Mouse (Mus musculus): ENCODE data around the gene Vti1a. TPM values are rescaled to one million over a fixed set of nuclear protein-coding genes. Genes with fewer than 3 reads are reported as not detected.
A peak's percentile ranks its signal among the peaks of the same experiment; 100 is the strongest.

The Vti1a gene
- polyA plus RNA-seq, 1 experiment from 2014 or later: 32.1 TPM

DNA sequence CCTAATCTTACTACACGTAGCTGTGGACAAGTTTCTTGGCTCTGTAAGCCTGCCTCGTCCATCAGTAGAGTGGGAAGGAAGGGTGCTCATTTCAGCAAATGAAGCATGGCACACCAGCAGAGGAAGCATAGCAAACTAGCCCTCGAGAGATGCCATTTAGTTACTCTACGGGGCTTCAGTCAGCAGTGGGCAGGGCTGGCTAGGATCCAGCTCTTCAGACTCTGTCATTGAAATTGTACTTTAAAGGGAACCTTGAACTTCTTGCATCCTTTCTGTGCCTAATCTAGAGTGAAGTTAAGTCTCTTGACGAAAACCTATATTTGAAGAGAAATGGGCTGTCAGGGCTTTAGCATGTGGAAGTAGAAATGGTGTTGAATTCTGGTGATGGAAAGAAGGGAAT, 3.4 kb downstream of the Vti1a start:
- H3K36me3 ChIP-seq: peaks cover 21% of the 10 kb centered on the region
- DNase-seq (ENCODE audit: low spot score): no peak
- no peak overlapping the region for H3K4me3 ChIP-seq
- H3K27ac ChIP-seq: no peak overlapping the region
- 84% methylated on average over 5 of the region's 5 CpGs for WGBS
- peaks cover 26% of the 10 kb centered on the region for H3K4me1 ChIP-seq (replicated peaks)
- H3K9me3 ChIP-seq: no peaks in the 10 kb centered on the region
- H3K27me3 ChIP-seq (ENCODE audit: insufficient read depth, poor library complexity, severe bottlenecking): no peaks in the 10 kb centered on the region

DNA sequence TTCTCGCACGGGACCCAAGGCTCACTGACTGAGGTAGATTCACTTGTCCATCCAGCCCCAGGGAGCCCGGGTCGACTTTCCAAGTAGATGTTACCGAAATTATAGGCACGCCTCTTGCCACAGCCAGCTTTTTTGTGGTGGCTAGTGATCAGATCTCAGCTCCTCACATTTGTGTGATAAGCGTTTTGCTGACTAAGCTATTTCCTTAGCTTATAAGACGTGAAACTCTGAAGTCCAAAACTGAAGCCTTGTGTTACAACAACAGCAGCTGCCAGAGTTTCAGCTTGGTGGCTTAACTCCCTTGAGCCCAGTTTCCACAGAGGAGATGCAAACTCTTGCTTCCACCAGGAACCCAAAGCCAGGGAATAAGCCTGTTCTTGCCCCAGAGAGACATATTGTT, 6.5 kb downstream of the Vti1a start:
- H3K27ac ChIP-seq: no peak overlapping the region
- H3K4me1 ChIP-seq (replicated peaks): 0 out of 2 replicates have a peak, but pooled peaks cover 3% of the 10 kb centered on the region
- 95% methylated on average over 8 of the region's 8 CpGs for WGBS
- no peak for DNase-seq (ENCODE audit: low spot score)
- peaks cover 28% of the 10 kb centered on the region for H3K36me3 ChIP-seq
- H3K27me3 ChIP-seq (ENCODE audit: insufficient read depth, poor library complexity, severe bottlenecking): no peaks in the 10 kb centered on the region
- H3K4me3 ChIP-seq: no peak overlapping the region
- H3K9me3 ChIP-seq: no peaks in the 10 kb centered on the region

DNA sequence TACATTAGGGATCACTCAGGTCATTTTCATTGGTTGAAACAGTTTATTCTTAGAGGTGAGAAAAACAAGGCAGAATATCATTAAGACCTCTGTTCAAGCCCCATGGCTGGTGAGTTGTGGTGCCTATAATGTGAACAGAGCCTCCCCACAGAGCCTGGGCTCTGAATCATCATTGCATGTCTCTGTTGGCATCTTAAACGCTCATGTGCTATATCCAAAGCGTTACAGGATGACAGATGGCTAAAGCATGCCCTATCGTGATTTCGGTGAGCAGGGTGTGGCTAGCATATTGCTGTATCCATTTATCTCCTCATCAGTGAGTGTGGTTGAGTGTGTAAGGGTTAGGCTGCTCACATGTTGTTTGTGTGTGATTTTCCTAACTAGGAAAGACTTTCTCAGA, 11.4 kb downstream of the Vti1a start:
- Histone ChIP-seq H3K27me3 (ENCODE audit: insufficient read depth, poor library complexity, severe bottlenecking) (no peaks in the 10 kb centered on the region), H3K9me3 (no peaks in the 10 kb centered on the region), H3K27ac (no peak overlapping the region), H3K36me3 (peaks cover 66% of the 10 kb centered on the region), H3K4me1 (replicated peaks) (no peaks in the 10 kb centered on the region), H3K4me3 (no peak overlapping the region)
- DNase-seq (ENCODE audit: low spot score): no peak
- WGBS: 92% methylated on average over 4 of the region's 4 CpGs

DNA sequence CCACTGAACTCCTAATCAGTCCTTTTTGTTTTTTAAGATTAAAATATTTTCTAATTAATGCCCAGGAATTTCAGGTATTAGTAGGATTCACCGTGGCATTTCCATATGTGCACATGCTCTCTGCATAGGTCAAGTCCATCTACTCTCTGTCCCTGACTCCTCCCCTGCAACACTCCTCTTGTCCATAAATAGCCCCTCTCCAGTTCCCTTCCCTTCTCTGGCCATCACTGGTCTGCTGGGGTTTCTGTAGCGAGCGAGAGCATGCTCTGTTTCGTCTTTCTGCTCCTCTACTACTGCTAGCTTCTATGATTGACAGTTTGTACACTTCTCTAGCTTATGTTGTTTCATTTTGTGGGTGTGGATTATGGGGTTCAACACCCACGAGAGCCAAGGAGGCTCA, 15.7 kb downstream of the Vti1a start:
- H3K27ac ChIP-seq: no peak overlapping the region
- no peak overlapping the region for H3K4me3 ChIP-seq
- H3K4me1 ChIP-seq (replicated peaks): no peaks in the 10 kb centered on the region
- 91% methylated on average over 5 of the region's 5 CpGs for WGBS
- peaks cover 44% of the 10 kb centered on the region for H3K36me3 ChIP-seq
- H3K27me3 ChIP-seq (ENCODE audit: insufficient read depth, poor library complexity, severe bottlenecking): no peaks in the 10 kb centered on the region
- H3K9me3 ChIP-seq: no peaks in the 10 kb centered on the region
- no peak for DNase-seq (ENCODE audit: low spot score)

- H3K4me1 ChIP-seq (replicated peaks): no peaks in the 10 kb centered on the region
- H3K4me3 ChIP-seq: no peak overlapping the region
- H3K27ac ChIP-seq: no peak overlapping the region
- H3K9me3 ChIP-seq: no peaks in the 10 kb centered on the region
- no peaks in the 10 kb centered on the region for H3K27me3 ChIP-seq (ENCODE audit: insufficient read depth, poor library complexity, severe bottlenecking)
- 89% methylated on average over 8 of the region's 8 CpGs for WGBS
- peak; percentile 68 for DNase-seq (ENCODE audit: low spot score)
- H3K36me3 ChIP-seq: peaks cover 41% of the 10 kb centered on the region
These were observed 16.7 kb downstream of the Vti1a start for GRCm38 (mm10) chr19:55332641-55333268.

DNA sequence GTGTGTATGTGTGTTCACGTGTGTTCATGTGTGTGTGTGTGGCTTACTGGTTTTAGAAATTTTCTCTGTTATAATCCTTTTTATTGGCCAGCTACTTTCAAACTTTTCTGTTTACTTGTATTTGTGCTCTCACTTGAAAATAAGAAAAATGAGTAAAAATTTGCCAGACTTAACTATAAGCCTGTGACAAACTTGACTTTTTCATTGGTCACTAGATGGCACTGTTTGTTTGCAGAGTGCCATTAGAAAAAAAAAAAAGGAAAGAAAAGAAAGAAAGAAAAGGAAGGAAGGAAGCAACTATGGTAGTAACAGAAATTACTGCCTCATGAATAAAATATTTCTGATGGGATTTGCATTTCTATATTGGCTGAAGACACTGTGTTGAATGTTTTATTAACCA, 19.8 kb downstream of the Vti1a start:
- Histone ChIP-seq H3K4me3 (no peak overlapping the region), H3K27me3 (ENCODE audit: insufficient read depth, poor library complexity, severe bottlenecking) (no peaks in the 10 kb centered on the region), H3K4me1 (replicated peaks) (no peaks in the 10 kb centered on the region), H3K27ac (no peak overlapping the region), H3K9me3 (no peaks in the 10 kb centered on the region), H3K36me3 (peaks cover 11% of the 10 kb centered on the region)
- WGBS: 93% methylated on average over 1 of the region's 1 CpGs
- no peak for DNase-seq (ENCODE audit: low spot score)

GRCm38 (mm10) chr19:55336441-55336840, 20.3 kb downstream of the Vti1a start:
- Histone ChIP-seq H3K36me3 (peaks cover 6% of the 10 kb centered on the region), H3K4me3 (no peak overlapping the region), H3K9me3 (no peaks in the 10 kb centered on the region), H3K27ac (no peak overlapping the region), H3K4me1 (replicated peaks) (no peaks in the 10 kb centered on the region), H3K27me3 (ENCODE audit: insufficient read depth, poor library complexity, severe bottlenecking) (no peaks in the 10 kb centered on the region)
- 92% methylated on average over 12 of the region's 12 CpGs for WGBS
- DNase-seq (ENCODE audit: low spot score): no peak

- Histone ChIP-seq H3K27ac (no peak overlapping the region), H3K4me3 (no peak overlapping the region)
These were observed 21.0 kb downstream of the Vti1a start for GRCm38 (mm10) chr19:55337066-55337465.

DNA sequence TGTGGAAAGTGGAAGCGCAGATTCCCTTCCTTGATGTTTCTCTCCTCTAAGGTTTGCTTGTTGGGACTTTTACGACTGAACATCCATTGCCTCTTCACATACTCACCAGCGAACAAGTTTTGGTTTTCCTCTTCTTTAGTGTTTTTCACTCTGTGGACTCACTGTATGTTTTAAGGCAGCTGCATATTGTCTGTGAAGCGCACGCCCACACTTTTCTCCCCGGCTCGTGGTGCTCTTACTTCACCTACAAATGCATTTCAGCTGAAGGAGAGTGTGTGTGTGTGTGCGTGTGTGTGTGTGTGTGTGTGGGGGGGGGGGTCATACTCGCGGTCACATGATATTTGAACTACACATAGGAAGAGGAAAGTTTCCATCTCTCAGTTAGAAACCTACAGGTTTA, 21.6 kb downstream of the Vti1a start:
- H3K4me1 ChIP-seq (replicated peaks): no peaks in the 10 kb centered on the region
- 91% methylated on average over 10 of the region's 10 CpGs for WGBS
- H3K27ac ChIP-seq: no peak overlapping the region
- H3K36me3 ChIP-seq: peaks cover 7% of the 10 kb centered on the region; the same call in 1 of the 2 replicates
- no peak overlapping the region for H3K4me3 ChIP-seq
- no peak for DNase-seq (ENCODE audit: low spot score)
- H3K27me3 ChIP-seq (ENCODE audit: insufficient read depth, poor library complexity, severe bottlenecking): no peaks in the 10 kb centered on the region
- no peaks in the 10 kb centered on the region for H3K9me3 ChIP-seq

More at GRCm38 (mm10) chr19:55337066-55337465, 21.0 kb downstream of the Vti1a start:
- DNase-seq (ENCODE audit: low spot score): no peak
- H3K27me3 ChIP-seq (ENCODE audit: insufficient read depth, poor library complexity, severe bottlenecking): no peaks in the 10 kb centered on the region
- H3K4me1 ChIP-seq (replicated peaks): no peaks in the 10 kb centered on the region
- WGBS: 90% methylated on average over 9 of the region's 9 CpGs
- H3K9me3 ChIP-seq: no peaks in the 10 kb centered on the region
- H3K36me3 ChIP-seq: 0 out of 2 replicates have a peak, but pooled peaks cover 3% of the 10 kb centered on the region

GRCm38 (mm10) chr19:55340521-55340920, 24.4 kb downstream of the Vti1a start:
- no peak overlapping the region for H3K27ac ChIP-seq
- DNase-seq (ENCODE audit: low spot score): no peak
- peaks cover 10% of the 10 kb centered on the region; the same call in 1 of the 2 replicates for H3K36me3 ChIP-seq
- H3K27me3 ChIP-seq (ENCODE audit: insufficient read depth, poor library complexity, severe bottlenecking): no peaks in the 10 kb centered on the region
- H3K9me3 ChIP-seq: no peaks in the 10 kb centered on the region
- no peaks in the 10 kb centered on the region for H3K4me1 ChIP-seq (replicated peaks)
- H3K4me3 ChIP-seq: no peak overlapping the region
- 95% methylated on average over 6 of the region's 6 CpGs for WGBS

GRCm38 (mm10) chr19:55341377-55341776, 25.3 kb downstream of the Vti1a start:
- WGBS: 83% methylated on average over 3 of the region's 3 CpGs
- Histone ChIP-seq H3K27me3 (ENCODE audit: insufficient read depth, poor library complexity, severe bottlenecking) (no peaks in the 10 kb centered on the region), H3K4me3 (no peak overlapping the region), H3K9me3 (no peaks in the 10 kb centered on the region), H3K4me1 (replicated peaks) (no peaks in the 10 kb centered on the region), H3K27ac (no peak overlapping the region), H3K36me3 (peaks cover 10% of the 10 kb centered on the region; the same call in 1 of the 2 replicates)
- DNase-seq (ENCODE audit: low spot score): no peak

DNA sequence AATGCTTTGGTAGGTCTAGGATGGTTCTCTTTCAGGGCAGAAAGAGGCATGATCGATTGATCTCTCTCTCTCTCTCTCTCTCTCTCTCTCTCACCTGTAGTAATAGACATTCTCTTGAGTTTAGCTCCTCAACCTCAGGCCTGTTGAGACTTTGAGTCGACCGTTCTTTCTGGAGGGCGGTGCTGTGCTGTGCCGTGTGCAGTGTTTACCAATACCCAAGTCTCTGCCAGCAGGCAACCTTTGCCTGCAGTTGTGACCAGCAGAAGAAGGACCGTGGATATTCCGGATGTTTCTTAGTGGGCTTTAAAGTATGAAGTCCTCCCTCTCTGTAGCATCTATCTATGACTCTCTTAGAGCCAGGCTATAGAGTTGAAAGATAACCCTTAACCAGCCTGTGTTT, 26.3 kb downstream of the Vti1a start:
- no peaks in the 10 kb centered on the region for H3K4me1 ChIP-seq (replicated peaks)
- no peak overlapping the region for H3K27ac ChIP-seq
- no peak overlapping the region for H3K4me3 ChIP-seq
- no peak for DNase-seq (ENCODE audit: low spot score)
- H3K27me3 ChIP-seq (ENCODE audit: insufficient read depth, poor library complexity, severe bottlenecking): no peaks in the 10 kb centered on the region
- WGBS: 96% methylated on average over 7 of the region's 7 CpGs
- H3K9me3 ChIP-seq: no peaks in the 10 kb centered on the region
- H3K36me3 ChIP-seq: peaks cover 10% of the 10 kb centered on the region; the same call in 1 of the 2 replicates

DNA sequence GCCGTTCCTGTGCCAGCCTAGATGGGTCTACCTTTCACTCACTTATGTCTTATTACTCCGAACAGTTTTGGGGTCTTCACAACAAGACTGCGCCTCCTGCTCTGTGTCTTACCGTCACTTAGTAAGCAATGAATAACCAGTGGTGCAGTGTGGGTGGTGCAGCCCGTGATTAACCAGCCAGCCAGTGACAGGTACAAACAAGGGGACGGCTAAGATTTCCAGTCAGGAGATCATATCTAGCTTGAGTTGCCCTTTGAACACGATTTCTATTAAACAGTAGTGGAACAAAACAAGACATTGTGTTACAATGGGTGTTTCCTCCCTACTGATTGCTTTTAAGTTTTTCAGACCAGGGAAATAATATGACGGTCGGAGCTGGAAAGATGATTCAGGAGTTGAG, 27.2 kb downstream of the Vti1a start:
- WGBS: 91% methylated on average over 9 of the region's 9 CpGs
- peaks cover 10% of the 10 kb centered on the region; the same call in 1 of the 2 replicates for H3K36me3 ChIP-seq
- no peak for DNase-seq (ENCODE audit: low spot score)
- no peak overlapping the region for H3K27ac ChIP-seq
- no peaks in the 10 kb centered on the region for H3K4me1 ChIP-seq (replicated peaks)
- no peak overlapping the region for H3K4me3 ChIP-seq
- H3K27me3 ChIP-seq (ENCODE audit: insufficient read depth, poor library complexity, severe bottlenecking): no peaks in the 10 kb centered on the region
- no peaks in the 10 kb centered on the region for H3K9me3 ChIP-seq

DNA sequence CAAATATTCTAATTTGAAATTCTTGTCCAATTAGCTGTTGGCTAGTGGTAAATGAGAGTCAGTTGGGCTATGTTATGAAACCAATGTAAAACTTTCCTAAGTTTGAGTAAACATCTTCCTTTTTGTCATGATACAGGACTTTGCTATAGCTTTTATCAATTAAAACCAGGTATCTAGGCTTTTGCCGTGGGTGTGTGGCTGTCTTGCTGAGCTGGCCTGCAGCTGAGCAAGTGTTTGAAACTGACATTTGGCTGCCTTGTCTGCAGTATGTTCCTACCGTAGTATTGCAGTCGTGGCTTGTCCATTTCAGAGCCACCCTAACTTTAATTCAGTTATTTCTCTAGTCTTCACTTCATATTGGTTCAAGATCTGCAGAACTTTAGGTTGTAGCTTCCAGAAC, 32.1 kb downstream of the Vti1a start:
- H3K4me1 ChIP-seq (replicated peaks): no peaks in the 10 kb centered on the region
- H3K36me3 ChIP-seq: no peaks in the 10 kb centered on the region
- 90% methylated on average over 3 of the region's 3 CpGs for WGBS
- no peaks in the 10 kb centered on the region for H3K9me3 ChIP-seq
- H3K27me3 ChIP-seq (ENCODE audit: insufficient read depth, poor library complexity, severe bottlenecking): no peaks in the 10 kb centered on the region
- H3K4me3 ChIP-seq: no peak overlapping the region
- no peak for DNase-seq (ENCODE audit: low spot score)
- no peak overlapping the region for H3K27ac ChIP-seq

Measured in hindbrain, embryonic 10.5 days (tissue).